Mouse (Mus musculus) lung, embryonic 16.5 days (tissue): ENCODE measurements around the gene Far2. TPM values are rescaled to one million over a fixed set of nuclear protein-coding genes. Genes with fewer than 3 reads are reported as not detected.
"Not testable (repeated sequence)": the region's sequence is repeated elsewhere in the genome, so short reads cannot be mapped to it uniquely, and the experiment has no call there.

ENCODE experiments used
- ATAC-seq: fragments of 200-750 bp; cut with Nextera tagmentation; 2 replicates; pipeline ENCODE4 v1.8.0; 2017; ENCODE audit warnings: low read depth, mild to moderate bottlenecking, moderate library complexity
- H3K27ac ChIP-seq: fragments of 300-500 bp; sonication (generic); 2 replicates; pipeline ENCODE4 v1.5.1; 2014; ENCODE audit warnings: mild to moderate bottlenecking, control low read depth, low read length
- H3K27me3 ChIP-seq: fragments of 300-500 bp; sonication (generic); 2 replicates; pipeline ENCODE4 v1.6.1; 2014; ENCODE audit warnings: low read depth, low read length, mixed read lengths; ENCODE audit not compliant: control insufficient read depth, insufficient read depth
- H3K36me3 ChIP-seq: fragments of 300-500 bp; sonication (generic); 2 replicates; pipeline ENCODE4 v1.6.1; 2014; ENCODE audit warnings: low read length; ENCODE audit not compliant: control insufficient read depth, insufficient read depth
- H3K4me1 ChIP-seq: fragments of 300-500 bp; sonication (generic); replicated peaks from 2 replicates; pipeline ENCODE4 v1.6.1; 2014; ENCODE audit warnings: low read length, mixed read lengths; ENCODE audit not compliant: control insufficient read depth, insufficient read depth
- H3K4me2 ChIP-seq: fragments of 300-500 bp; sonication (generic); 2 replicates; pipeline ENCODE4 v1.6.1; 2014; ENCODE audit warnings: low read depth, low read length, control low read depth
- H3K4me3 ChIP-seq: fragments of 300-500 bp; sonication (generic); 2 replicates; pipeline ENCODE4 v1.5.1; 2014; ENCODE audit warnings: mild to moderate bottlenecking, low read length, control low read depth
- H3K9ac ChIP-seq: fragments of 300-500 bp; sonication (generic); 2 replicates; pipeline ENCODE4 v1.6.1; 2014; ENCODE audit warnings: low read length, control low read depth
- H3K9me3 ChIP-seq: fragments of 300-500 bp; sonication (generic); 2 replicates; pipeline ENCODE4 v1.6.1; 2016; ENCODE audit warnings: low read length; ENCODE audit not compliant: control insufficient read depth
- WGBS: fragments of 180-500 bp; shearing (Covaris S2); extraction: QIAGEN DNeasy Blood & Tissue Kit; methylation state at CpG from one replicate; pipeline ENCODE4 v1.1.7; 2014; 5-methylcytosine and 5-hydroxymethylcytosine counted together
- polyA plus RNA-seq: library from polyadenylated mRNA; unstranded; fragments of >200 nt; fragmentation: Nextera tagmentation; extraction: Ambion mirVana; gene quantifications from 2 replicates; pipeline ENCODE4 v1.2.1, GENCODE M21; 2015

Far2 gene
- polyA plus RNA-seq, 1 experiment from 2014 or later, result 5.9 TPM

GRCm38 (mm10) chr6:148135769-148136382, 88.8 kb downstream of the Far2 start:
- Histone ChIP-seq H3K36me3 (no peaks in the 10 kb centered on the region), H3K9me3 (no peaks in the 10 kb centered on the region), H3K27me3 (no peaks in the 10 kb centered on the region), H3K4me2 (no peak overlapping the region), H3K4me3 (no peak overlapping the region), H3K27ac (no peak overlapping the region), H3K4me1 (no peaks in the 10 kb centered on the region), H3K9ac (no peak overlapping the region)
- 24% methylated on average over 9 of the region's 9 CpGs for WGBS
- peak; percentile 68; the same call in 1 of the 2 replicates for ATAC-seq

- H3K9ac ChIP-seq, result no peak overlapping the region
- no peaks in the 10 kb centered on the region for H3K4me1 ChIP-seq
- no peak overlapping the region for H3K4me2 ChIP-seq
- no peak overlapping the region for H3K4me3 ChIP-seq
- no peak overlapping the region for H3K27ac ChIP-seq
- ATAC-seq, result no peak
- WGBS, result 83% methylated on average over 6 of the region's 6 CpGs
- no peaks in the 10 kb centered on the region for H3K36me3 ChIP-seq
- H3K27me3 ChIP-seq, result no peaks in the 10 kb centered on the region
- peaks cover 4% of the 10 kb centered on the region; the same call in 1 of the 2 replicates for H3K9me3 ChIP-seq
Observed at GRCm38 (mm10) chr6:148139288-148139995, 92.4 kb downstream of the Far2 start.

DNA sequence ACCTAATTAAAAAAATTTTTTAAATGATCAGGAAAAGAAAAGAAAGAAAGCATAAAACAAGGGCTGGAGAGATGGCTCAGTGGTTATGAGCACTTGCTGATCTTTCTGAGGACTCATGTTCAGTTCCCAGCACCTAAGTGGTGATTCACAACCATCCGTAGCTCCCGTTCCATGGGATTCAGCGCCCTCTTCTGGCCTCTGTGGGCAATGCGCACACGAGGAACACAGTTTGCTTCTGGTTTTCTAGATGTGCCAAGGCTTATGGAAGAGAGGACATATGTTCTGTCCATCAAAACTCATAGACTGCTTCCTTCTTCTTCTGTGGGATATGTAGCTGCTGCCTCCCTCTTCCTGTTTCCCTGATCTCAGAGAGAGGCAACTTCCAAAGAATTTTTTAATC, 94.8 kb downstream of the Far2 start:
- Histone ChIP-seq H3K36me3 (no peaks in the 10 kb centered on the region), H3K27me3 (no peaks in the 10 kb centered on the region), H3K9ac (no peak overlapping the region), H3K4me1 (no peaks in the 10 kb centered on the region), H3K4me2 (no peak overlapping the region), H3K27ac (no peak overlapping the region), H3K9me3 (peaks cover 4% of the 10 kb centered on the region; the same call in 1 of the 2 replicates), H3K4me3 (no peak overlapping the region)
- no peak for ATAC-seq
- 80% methylated on average over 5 of the region's 5 CpGs for WGBS

DNA sequence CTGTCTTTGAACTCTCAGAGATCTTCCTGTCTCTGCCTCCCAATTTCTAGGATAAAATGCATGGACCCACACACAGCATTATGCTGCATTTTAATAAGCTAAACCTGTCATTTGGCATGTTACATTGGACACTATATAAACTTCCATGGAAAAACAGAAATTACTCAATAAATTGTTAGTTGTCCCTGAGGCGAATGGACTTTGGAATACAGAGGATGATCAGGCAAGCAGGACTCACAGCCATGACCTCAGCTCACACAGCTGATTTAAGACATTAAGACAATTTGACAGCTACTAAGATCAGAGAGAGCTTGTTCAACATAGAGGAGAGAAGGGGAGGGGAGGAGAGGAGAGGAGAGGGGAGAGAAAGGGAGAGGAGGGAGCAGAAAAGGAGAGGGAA, 95.4 kb downstream of the Far2 start:
- Histone ChIP-seq H3K9ac (no peak overlapping the region), H3K27me3 (no peaks in the 10 kb centered on the region), H3K4me2 (no peak overlapping the region), H3K27ac (no peak overlapping the region), H3K9me3 (peaks cover 4% of the 10 kb centered on the region; the same call in 1 of the 2 replicates), H3K36me3 (no peaks in the 10 kb centered on the region), H3K4me1 (no peaks in the 10 kb centered on the region), H3K4me3 (no peak overlapping the region)
- no peak for ATAC-seq
- 84% methylated on average over 1 of the region's 1 CpGs for WGBS

DNA sequence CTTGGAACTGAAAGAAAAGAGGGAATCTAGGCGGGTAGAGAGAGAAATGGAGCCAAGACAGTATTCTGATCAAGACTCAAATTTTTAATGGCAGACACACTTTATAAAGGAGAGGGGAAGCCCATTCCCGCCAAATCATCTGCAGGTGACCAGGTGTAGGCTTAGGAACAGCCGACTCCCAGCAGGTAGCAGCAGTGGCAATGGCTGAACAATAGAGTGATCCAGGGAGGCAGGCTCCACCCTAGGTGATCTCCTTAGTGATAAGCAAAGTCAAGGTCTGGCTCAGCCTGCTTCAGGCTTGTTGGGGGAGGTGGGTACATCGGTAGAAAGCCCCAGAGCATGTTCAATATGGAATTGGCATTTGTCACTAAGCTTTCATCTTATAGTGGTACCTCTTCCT, 105.2 kb downstream of the Far2 start:
- 54% methylated on average over 4 of the region's 4 CpGs for WGBS
- H3K4me3 ChIP-seq, ATAC-seq: not testable (repeated sequence)

DNA sequence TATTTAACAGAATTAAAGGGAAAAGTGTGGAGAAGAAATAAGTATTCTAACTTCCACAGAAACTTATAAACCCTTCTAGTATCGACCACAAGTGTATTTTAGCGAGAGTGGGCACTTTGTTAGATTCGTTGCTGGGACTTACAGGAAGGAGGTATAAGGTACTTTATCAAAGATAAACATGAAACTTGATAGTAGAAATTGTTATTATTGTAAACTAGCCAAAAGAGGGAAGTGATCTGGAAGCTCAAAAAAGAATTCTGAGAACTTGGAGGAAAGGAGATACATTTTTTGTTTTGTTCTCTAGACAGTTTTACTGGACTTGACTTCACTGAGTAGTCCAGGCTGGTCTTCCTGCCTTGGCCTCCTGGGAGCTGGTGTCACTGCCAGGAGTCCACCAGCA, 125.8 kb downstream of the Far2 start:
- Histone ChIP-seq H3K4me2 (no peak overlapping the region), H3K9ac (no peak overlapping the region), H3K4me3 (no peak overlapping the region), H3K9me3 (no peaks in the 10 kb centered on the region), H3K36me3 (no peaks in the 10 kb centered on the region), H3K27ac (no peak overlapping the region), H3K27me3 (no peaks in the 10 kb centered on the region), H3K4me1 (no peaks in the 10 kb centered on the region)
- ATAC-seq, result no peak
- WGBS, result 59% methylated on average over 3 of the region's 3 CpGs

More for the DNA sequence above, 105.2 kb downstream of the Far2 start:
- not testable (repeated sequence) for H3K27ac ChIP-seq, H3K36me3 ChIP-seq, H3K9me3 ChIP-seq, H3K4me1 ChIP-seq, H3K27me3 ChIP-seq, H3K9ac ChIP-seq, H3K4me2 ChIP-seq

DNA sequence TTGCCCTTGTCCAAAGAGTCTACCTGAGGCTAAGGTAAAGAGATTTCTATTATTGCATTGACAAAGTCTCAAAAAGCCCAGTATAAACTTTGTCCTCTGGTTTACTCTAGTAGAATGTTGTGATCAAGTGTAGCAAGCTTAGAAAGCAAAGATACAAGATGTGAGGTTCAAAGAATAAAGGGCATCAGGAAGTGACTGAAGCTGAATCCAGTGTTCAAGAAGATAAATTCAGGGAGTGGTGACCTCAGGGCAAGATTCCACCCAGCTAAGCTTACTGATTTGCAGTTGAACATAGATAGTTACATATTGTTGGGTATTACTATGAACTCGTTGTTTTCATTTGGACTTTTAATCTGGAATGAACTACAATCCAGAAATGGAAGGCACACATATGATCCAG, 138.6 kb downstream of the Far2 start:
- no peak overlapping the region for H3K4me3 ChIP-seq
- no peak for ATAC-seq
- H3K36me3 ChIP-seq, result peaks cover 45% of the 10 kb centered on the region
- H3K9me3 ChIP-seq, result no peaks in the 10 kb centered on the region
- no peak overlapping the region for H3K9ac ChIP-seq
- WGBS, result 93% methylated on average over 1 of the region's 1 CpGs
- no peaks in the 10 kb centered on the region for H3K4me1 ChIP-seq
- no peak overlapping the region for H3K27ac ChIP-seq
- H3K27me3 ChIP-seq, result no peaks in the 10 kb centered on the region
- no peak overlapping the region for H3K4me2 ChIP-seq

GRCm38 (mm10) chr6:148193972-148194701, 147.1 kb downstream of the Far2 start:
- 74% methylated on average over 6 of the region's 6 CpGs for WGBS
- Histone ChIP-seq H3K4me1 (no peaks in the 10 kb centered on the region), H3K27ac (no peak overlapping the region), H3K4me3 (no peak overlapping the region), H3K4me2 (no peak overlapping the region), H3K27me3 (no peaks in the 10 kb centered on the region), H3K36me3 (peaks cover 14% of the 10 kb centered on the region; the same call in 1 of the 2 replicates), H3K9me3 (no peaks in the 10 kb centered on the region), H3K9ac (no peak overlapping the region)
- ATAC-seq, result no peak

GRCm38 (mm10) chr6:148199177-148199576, 152.1 kb downstream of the Far2 start:
- ATAC-seq, result no peak
- Histone ChIP-seq H3K27ac (no peak overlapping the region), H3K4me3 (no peak overlapping the region), H3K4me2 (no peak overlapping the region), H3K4me1 (no peaks in the 10 kb centered on the region), H3K27me3 (no peaks in the 10 kb centered on the region), H3K9me3 (no peaks in the 10 kb centered on the region), H3K36me3 (peaks cover 11% of the 10 kb centered on the region), H3K9ac (no peak overlapping the region)
- 89% methylated on average over 2 of the region's 2 CpGs for WGBS
